Mouse (Mus musculus) heart, embryonic 13.5 days (tissue): ENCODE measurements around the gene Ezh1. TPM values are rescaled to one million over a fixed set of nuclear protein-coding genes. Genes with fewer than 3 reads are reported as not detected.
A peak's percentile ranks its signal among the peaks of the same experiment; 100 is the strongest.

ENCODE experiments used
- ATAC-seq: fragments of 200-750 bp; cut with Nextera tagmentation; 2 replicates; pipeline ENCODE4 v1.8.0; 2017; ENCODE audit warnings: moderate TSS enrichment; ENCODE audit not compliant: insufficient number of reproducible peaks, low FRiP score, low TSS enrichment; ENCODE audit errors: extremely low read depth
- H3K27ac ChIP-seq: fragments of 300-500 bp; sonication (generic); replicated peaks from 2 replicates; pipeline ENCODE4 v1.5.1; 2015; ENCODE audit warnings: moderate library complexity, mild to moderate bottlenecking, inconsistent platforms
- H3K27me3 ChIP-seq: fragments of 300-500 bp; sonication (generic); replicated peaks from 2 replicates; pipeline ENCODE4 v1.6.1; 2015; ENCODE audit warnings: mild to moderate bottlenecking, inconsistent platforms
- H3K36me3 ChIP-seq: fragments of 300-500 bp; sonication (generic); 2 replicates; pipeline ENCODE4 v1.6.1; 2015; ENCODE audit warnings: mild to moderate bottlenecking, inconsistent platforms
- H3K4me1 ChIP-seq: fragments of 300-500 bp; sonication (generic); 2 replicates; pipeline ENCODE4 v1.6.1; 2015; ENCODE audit warnings: inconsistent platforms
- H3K4me2 ChIP-seq: fragments of 300-500 bp; sonication (generic); 2 replicates; pipeline ENCODE4 v1.6.1; 2015; ENCODE audit warnings: inconsistent platforms, mild to moderate bottlenecking, moderate library complexity
- H3K4me3 ChIP-seq: fragments of 300-500 bp; sonication (generic); 2 replicates; pipeline ENCODE4 v1.5.1; 2015; ENCODE audit warnings: moderate library complexity, mild to moderate bottlenecking, inconsistent platforms
- H3K9ac ChIP-seq: fragments of 300-500 bp; sonication (generic); 2 replicates; pipeline ENCODE4 v1.6.1; 2015; ENCODE audit warnings: inconsistent platforms, mild to moderate bottlenecking, moderate library complexity
- H3K9me3 ChIP-seq: fragments of 300-500 bp; sonication (generic); 2 replicates; pipeline ENCODE4 v1.6.1; 2016; ENCODE audit warnings: inconsistent platforms
- WGBS: fragments of 180-500 bp; shearing (Covaris S2); methylation state at CpG from one replicate; pipeline ENCODE4 v1.1.7; 2015; ENCODE audit warnings: mixed read lengths; 5-methylcytosine and 5-hydroxymethylcytosine counted together
- polyA plus RNA-seq: library from polyadenylated mRNA; unstranded; fragments of >200 nt; fragmentation: Nextera tagmentation; extraction: Ambion mirVana; gene quantifications from 2 replicates; pipeline ENCODE4 v1.2.1, GENCODE M21; 2015

Gene Ezh1
- polyA plus RNA-seq, 1 experiment from 2014 or later, result 11.7 TPM

DNA sequence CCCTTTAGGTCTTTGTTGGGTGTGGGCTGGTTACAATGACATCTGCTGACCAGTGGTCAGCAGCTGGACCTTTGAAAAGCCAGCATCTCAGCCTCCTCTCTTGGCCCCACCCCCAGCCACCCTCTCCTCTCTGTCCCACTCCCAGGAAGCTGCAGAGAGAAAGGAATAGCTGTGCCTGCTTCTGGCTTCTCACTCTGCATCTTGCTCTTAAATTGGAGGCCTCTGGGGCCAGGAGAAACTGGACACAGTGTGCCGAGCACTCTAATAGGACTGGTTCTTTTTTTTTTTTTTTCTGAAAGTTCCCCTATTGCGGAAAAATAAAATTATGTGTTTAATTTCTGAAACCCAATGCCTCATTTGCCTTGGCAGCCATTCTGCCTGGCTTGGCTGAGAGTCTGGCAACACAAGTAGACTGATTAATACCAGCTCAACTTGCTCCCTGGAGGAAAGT, 3.8 kb upstream of the Ezh1 start:
- peak overlapping the region; percentile 95 for H3K27ac ChIP-seq
- H3K9ac ChIP-seq, result no peak overlapping the region
- H3K4me1 ChIP-seq, result peaks cover 39% of the 10 kb centered on the region
- H3K9me3 ChIP-seq, result no peaks in the 10 kb centered on the region
- H3K4me2 ChIP-seq, result peak overlapping the region; percentile 58; the same call in 1 of the 2 replicates
- H3K4me3 ChIP-seq, result no peak overlapping the region
- 18% methylated on average over 2 of the region's 2 CpGs for WGBS
- H3K27me3 ChIP-seq, result peaks cover 8% of the 10 kb centered on the region; the same call in 1 of the 2 replicates
- no peak for ATAC-seq
- H3K36me3 ChIP-seq, result no peaks in the 10 kb centered on the region

DNA sequence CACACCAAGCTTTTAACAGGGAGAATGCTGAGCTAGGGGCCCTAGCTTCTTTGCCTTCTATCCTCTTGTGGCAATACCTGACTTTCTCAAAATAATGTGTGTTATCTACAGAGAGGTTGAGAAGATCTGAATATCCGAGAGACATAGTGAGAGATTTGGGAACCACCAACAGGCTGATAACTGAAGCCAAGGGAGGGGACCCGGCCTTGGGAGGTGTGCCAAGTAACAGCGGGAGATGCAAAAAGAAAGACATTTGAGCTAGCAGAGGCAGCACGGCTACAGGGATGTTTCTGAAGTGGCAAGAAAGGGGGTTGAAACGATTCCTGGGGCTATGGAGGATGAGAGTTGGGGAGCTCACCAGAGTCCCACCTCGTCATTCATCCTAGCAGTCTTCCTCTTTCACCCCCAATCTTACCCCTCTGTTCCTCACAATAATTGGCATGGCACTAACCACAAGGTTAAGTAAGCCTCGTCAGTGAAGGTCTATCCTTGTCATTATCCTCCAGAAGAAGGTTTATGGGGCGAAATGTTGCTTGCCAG, 3.2 kb upstream of the Ezh1 start:
- WGBS, result 21% methylated on average over 8 of the region's 8 CpGs
- no peak overlapping the region for H3K4me2 ChIP-seq
- no peak for ATAC-seq

DNA sequence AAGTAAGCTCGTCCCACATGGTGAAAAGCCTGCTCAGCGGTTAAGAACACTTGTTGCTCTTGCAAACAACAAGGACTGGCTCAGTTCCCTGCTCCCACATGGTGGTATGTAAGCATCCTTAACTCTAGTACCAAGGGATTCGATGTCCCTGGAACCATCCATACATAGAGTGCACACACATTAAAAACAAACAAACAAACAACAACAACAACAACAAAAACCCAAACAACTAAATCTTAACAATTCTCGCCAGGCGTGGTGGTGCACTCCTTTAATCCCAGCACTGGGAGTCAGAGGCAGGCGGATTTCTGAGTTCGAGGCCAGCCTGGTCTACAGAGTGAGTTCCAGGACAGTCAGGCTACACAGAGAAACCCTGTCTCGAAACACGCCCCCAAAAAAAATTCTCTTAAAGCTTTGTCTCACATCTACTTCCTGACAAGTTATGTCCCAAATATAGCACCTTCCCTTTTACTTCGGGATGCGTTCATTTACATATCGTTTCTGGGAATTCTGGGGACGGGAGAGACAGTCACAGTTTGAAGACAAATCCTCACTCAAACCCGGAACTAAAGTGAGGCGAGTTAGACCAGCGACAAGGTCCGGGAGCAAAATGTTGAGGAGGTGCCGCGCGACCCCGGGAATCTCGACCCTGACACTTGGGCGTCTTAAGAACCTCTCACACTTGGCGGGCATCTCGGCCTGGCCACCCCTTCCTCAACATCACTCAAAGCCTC, 765 bp downstream of the Ezh1 start:
- Histone ChIP-seq H3K9ac (peak overlapping the region; percentile 91), H3K4me2 (peak overlapping the region; percentile 80), H3K27ac (peak overlapping the region; percentile 78), H3K4me3 (peak overlapping the region; percentile 83), H3K27me3 (peaks cover 6% of the 10 kb centered on the region; the same call in 1 of the 2 replicates), H3K4me1 (peaks cover 31% of the 10 kb centered on the region), H3K9me3 (no peaks in the 10 kb centered on the region), H3K36me3 (no peaks in the 10 kb centered on the region)
- ATAC-seq, result no peak
- WGBS, result 15% methylated on average over 25 of the region's 25 CpGs

More for the DNA sequence above, 3.2 kb upstream of the Ezh1 start:
- H3K27ac ChIP-seq, result peak overlapping the region; percentile 95
- H3K36me3 ChIP-seq, result no peaks in the 10 kb centered on the region
- peaks cover 41% of the 10 kb centered on the region for H3K4me1 ChIP-seq
- H3K9me3 ChIP-seq, result no peaks in the 10 kb centered on the region
- no peak overlapping the region for H3K4me3 ChIP-seq
- H3K9ac ChIP-seq, result no peak overlapping the region
- H3K27me3 ChIP-seq, result peaks cover 8% of the 10 kb centered on the region; the same call in 1 of the 2 replicates

DNA sequence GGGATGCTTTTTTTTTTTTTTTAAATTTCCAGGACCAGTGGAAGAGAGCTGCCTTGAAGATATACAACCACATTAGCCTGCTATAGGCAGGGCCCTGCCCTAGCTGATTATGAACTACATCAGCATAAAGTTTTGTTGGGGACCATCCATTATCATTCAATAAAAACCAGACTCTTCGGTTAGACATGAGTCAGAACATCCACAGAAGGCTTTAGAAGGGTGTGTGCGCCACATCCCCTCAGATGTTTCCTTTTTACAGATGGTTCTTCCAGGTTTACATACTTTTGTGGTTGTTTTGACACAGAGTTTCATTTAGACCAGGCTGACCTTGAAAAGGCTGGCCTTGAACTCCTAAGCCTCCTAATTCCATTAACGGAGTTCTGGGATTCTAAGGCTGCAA, 1.9 kb downstream of the Ezh1 start:
- Histone ChIP-seq H3K36me3 (no peaks in the 10 kb centered on the region), H3K4me2 (no peak overlapping the region), H3K4me3 (no peak overlapping the region), H3K27ac (no peak overlapping the region), H3K9ac (no peak overlapping the region), H3K27me3 (peaks cover 3% of the 10 kb centered on the region; the same call in 1 of the 2 replicates), H3K9me3 (no peaks in the 10 kb centered on the region), H3K4me1 (peaks cover 19% of the 10 kb centered on the region)
- no peak for ATAC-seq
- WGBS, result 75% methylated on average over 3 of the region's 3 CpGs

DNA sequence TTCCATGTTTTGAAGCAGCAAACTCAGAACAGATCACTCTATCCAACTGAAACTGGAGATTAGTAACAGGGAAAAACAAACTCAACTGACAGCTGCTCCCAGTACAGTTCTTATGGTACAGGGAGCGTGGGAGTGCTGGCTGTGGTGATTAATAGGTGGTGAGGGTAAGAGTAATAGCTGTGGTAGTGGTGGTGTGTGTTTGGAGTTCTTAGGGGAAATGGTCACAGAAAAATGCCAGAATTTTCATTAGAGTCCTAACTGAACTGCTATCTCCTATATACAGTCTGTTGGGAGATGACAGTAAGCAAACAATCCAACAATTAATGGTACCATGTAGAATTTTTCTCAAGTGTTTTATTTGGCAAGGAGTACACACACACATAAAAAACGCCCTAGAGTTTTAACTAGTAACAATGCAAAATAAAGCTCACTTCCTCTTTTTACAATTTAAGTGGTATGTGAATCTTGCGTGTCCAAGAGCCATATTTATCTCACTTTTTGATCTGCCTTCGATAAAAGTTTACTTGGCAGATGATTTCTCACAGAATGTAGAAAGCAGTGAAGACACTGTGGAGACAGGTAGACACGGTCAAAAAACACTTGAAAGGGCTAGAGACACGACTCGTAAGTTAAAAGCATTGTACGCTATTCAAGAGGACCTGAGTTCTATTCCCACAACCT, 4.8 kb downstream of the Ezh1 start:
- Histone ChIP-seq H3K9me3 (no peaks in the 10 kb centered on the region), H3K36me3 (peaks cover 16% of the 10 kb centered on the region), H3K4me2 (no peak overlapping the region), H3K4me3 (no peak overlapping the region), H3K27ac (peak overlapping the region; percentile 64), H3K4me1 (peaks cover 15% of the 10 kb centered on the region), H3K9ac (no peak overlapping the region), H3K27me3 (no peaks in the 10 kb centered on the region)
- 72% methylated on average over 8 of the region's 8 CpGs for WGBS
- ATAC-seq, result no peak

DNA sequence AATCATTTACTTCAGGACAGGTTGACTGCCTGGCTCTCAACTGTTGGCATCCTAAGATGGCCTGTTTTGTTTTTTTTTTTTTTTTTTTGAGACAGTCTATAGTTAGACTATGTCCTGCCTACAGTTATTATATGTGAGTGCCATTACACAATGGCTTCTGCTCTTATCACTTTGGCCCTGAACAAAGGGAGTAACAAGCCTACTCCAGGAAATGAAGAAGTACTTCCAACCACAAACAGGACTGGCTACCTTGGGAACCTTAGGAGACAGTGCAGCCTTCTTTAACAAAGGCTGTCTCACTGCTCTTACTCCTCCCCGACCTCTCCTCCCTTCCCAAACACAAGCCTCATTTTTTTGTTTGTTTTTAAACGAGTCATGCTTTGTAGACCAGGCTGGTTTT, 5.4 kb downstream of the Ezh1 start:
- Histone ChIP-seq H3K4me1 (peaks cover 13% of the 10 kb centered on the region), H3K27ac (peak overlapping the region; percentile 64), H3K27me3 (no peaks in the 10 kb centered on the region), H3K9ac (no peak overlapping the region), H3K4me2 (no peak overlapping the region), H3K9me3 (no peaks in the 10 kb centered on the region), H3K36me3 (peaks cover 22% of the 10 kb centered on the region), H3K4me3 (no peak overlapping the region)
- 39% methylated on average over 2 of the region's 2 CpGs for WGBS
- no peak for ATAC-seq

DNA sequence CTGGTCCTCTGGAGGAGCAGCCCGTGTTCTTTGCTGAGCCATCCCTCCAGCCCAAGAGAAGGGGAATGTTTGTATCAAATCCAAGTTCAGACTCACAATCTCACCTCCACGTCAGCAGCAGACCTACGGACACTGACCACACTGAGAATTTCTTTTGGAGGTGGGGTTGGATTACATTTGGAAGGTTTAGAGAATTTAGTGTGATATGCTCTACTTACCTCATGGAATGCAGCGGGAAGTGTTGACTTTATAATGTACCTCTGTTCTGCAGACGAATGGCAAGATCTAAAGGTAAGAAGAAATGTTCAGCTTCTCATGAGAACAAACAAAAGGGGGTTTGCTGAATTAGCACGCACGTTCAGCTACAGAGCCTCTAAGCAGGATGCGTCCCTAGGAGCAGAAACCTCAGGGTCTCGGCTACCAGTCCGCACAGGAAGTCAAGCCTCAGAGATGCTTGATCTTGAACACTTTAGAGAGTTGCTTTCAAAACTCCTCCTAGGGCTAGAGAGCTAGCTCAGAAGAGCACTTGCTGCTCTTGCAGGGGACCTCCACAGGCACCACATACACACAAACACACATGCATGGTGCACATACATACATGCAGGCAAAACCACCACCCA, 7.7 kb downstream of the Ezh1 start:
- ATAC-seq, result no peak

DNA sequence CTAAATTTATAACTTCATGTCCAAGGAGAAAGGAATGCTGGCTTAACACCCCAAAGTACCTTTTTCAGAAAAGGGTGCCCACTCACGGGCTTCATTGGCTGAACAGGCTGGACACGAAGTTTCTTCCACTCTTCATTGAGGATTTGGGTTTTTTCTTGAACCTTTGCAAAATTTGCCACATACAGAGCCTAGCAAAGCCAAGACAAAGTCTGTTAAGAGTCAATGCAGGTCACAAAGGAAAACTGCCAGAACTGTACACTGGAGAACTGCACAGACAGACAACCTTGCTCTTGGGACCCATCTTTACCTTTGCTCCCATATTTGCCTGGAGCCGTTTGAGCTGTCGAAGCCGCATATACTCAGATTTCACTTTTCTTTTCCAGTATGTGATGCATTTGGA, 9.3 kb downstream of the Ezh1 start:
- H3K36me3 ChIP-seq, result peaks cover 57% of the 10 kb centered on the region
- no peak overlapping the region for H3K4me3 ChIP-seq
- H3K27ac ChIP-seq, result no peak overlapping the region
- H3K4me1 ChIP-seq, result peaks cover 7% of the 10 kb centered on the region; the same call in 1 of the 2 replicates
- ATAC-seq, result no peak
- 0 out of 2 replicates have a peak, but pooled peaks cover 4% of the 10 kb centered on the region for H3K9me3 ChIP-seq
- H3K4me2 ChIP-seq, result no peak overlapping the region
- H3K9ac ChIP-seq, result no peak overlapping the region
- no peaks in the 10 kb centered on the region for H3K27me3 ChIP-seq
- WGBS, result 86% methylated on average over 5 of the region's 5 CpGs

More for the DNA sequence above, 7.7 kb downstream of the Ezh1 start:
- no peaks in the 10 kb centered on the region for H3K27me3 ChIP-seq
- H3K4me1 ChIP-seq, result peaks cover 7% of the 10 kb centered on the region; the same call in 1 of the 2 replicates
- no peak overlapping the region for H3K27ac ChIP-seq
- no peak overlapping the region for H3K4me2 ChIP-seq
- no peak overlapping the region for H3K4me3 ChIP-seq
- no peaks in the 10 kb centered on the region for H3K9me3 ChIP-seq
- H3K9ac ChIP-seq, result no peak overlapping the region
- peaks cover 45% of the 10 kb centered on the region for H3K36me3 ChIP-seq
- WGBS, result 79% methylated on average over 10 of the region's 10 CpGs

DNA sequence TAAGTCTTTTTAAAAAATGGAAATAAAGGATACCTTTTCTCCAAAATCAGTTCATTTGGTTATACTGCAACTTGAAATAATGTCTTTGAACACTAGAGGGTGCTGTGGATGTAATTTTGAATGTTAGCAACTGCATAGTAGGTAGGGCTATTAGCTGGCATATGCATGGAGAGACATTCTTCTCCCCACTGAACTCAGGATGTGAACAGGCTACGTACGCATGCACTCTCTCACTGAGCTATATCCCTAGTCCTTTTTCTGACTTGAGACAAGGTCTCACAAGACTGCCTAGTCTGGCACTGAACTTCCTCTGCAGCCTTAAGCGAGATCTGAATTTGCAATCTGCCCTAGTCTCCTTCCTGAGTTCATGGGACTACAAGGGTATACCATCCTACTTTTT, 14.3 kb downstream of the Ezh1 start:
- no peak overlapping the region for H3K4me2 ChIP-seq
- H3K4me3 ChIP-seq, result no peak overlapping the region
- H3K27ac ChIP-seq, result peak overlapping the region; percentile 48; the same call in 1 of the 2 replicates
- no peak for ATAC-seq
- H3K9ac ChIP-seq, result no peak overlapping the region
- no peaks in the 10 kb centered on the region for H3K27me3 ChIP-seq
- 0 out of 2 replicates have a peak, but pooled peaks cover 4% of the 10 kb centered on the region for H3K9me3 ChIP-seq
- H3K4me1 ChIP-seq, result no peaks in the 10 kb centered on the region
- peaks cover 84% of the 10 kb centered on the region for H3K36me3 ChIP-seq
- 37% methylated on average over 3 of the region's 3 CpGs for WGBS

DNA sequence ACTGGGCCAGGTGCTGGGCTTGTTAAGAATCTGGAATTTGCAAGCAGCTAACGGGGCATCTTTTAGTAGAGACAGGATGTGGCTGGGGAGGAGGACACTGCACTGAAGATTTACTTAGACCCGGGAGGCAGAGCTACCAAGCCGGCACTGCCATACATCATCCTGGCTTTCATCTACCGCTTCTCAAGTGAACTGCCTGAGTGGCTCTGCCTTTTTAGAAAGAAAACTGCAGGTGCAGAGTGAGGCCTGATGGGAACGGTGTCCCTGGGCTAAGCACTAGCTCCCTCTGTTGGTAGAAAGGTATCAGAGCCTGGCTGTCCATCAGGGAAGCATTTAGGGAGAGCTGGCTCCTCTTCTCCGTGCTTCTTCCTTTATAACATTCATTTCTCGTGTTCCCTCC, 25.3 kb downstream of the Ezh1 start:
- Histone ChIP-seq H3K9me3 (no peaks in the 10 kb centered on the region), H3K36me3 (peaks cover 87% of the 10 kb centered on the region), H3K9ac (no peak overlapping the region), H3K27ac (no peak overlapping the region), H3K4me1 (0 out of 2 replicates have a peak, but pooled peaks cover 4% of the 10 kb centered on the region), H3K4me2 (no peak overlapping the region), H3K4me3 (no peak overlapping the region), H3K27me3 (no peaks in the 10 kb centered on the region)
- no peak for ATAC-seq
- WGBS, result 24% methylated on average over 7 of the region's 7 CpGs

DNA sequence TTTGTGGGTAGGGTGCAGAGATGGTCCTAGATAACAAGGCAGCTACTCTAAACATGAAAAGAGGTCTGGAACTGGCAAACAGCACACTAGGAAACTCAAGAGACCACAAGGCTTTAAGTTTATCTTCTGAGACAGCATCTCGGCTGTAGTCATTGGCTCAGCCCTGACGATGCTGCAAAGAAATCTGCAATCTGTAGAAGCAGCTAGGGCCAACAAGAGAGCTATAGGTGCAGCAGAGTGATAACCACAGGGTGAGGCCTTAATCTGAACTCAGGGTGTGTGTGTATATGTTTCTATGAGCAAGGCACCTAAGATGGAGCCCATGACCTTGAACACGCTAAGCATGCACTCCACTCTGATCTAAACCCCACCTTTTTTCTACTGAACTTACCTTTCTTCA, 26.7 kb downstream of the Ezh1 start:
- no peaks in the 10 kb centered on the region for H3K9me3 ChIP-seq
- H3K4me1 ChIP-seq, result peaks cover 7% of the 10 kb centered on the region
- H3K4me2 ChIP-seq, result no peak overlapping the region
- WGBS, result 81% methylated on average over 3 of the region's 3 CpGs
- H3K27me3 ChIP-seq, result no peaks in the 10 kb centered on the region
- ATAC-seq, result no peak
- H3K4me3 ChIP-seq, result no peak overlapping the region
- peaks cover 83% of the 10 kb centered on the region for H3K36me3 ChIP-seq
- no peak overlapping the region for H3K27ac ChIP-seq
- H3K9ac ChIP-seq, result no peak overlapping the region
